Mouse (Mus musculus): Measurements from ENCODE around the gene Olfr802. TPM values are rescaled to one million over a fixed set of nuclear protein-coding genes. Genes with fewer than 3 reads are reported as not detected.

Gene Olfr802
- not detected for polyA plus RNA-seq (2014; fragmentation: Illumina TruSeq; extraction: RNeasy Lipid Tissue Mini Kit (QIAGEN cat#74804))

GRCm38 (mm10) chr10:129688069-129688468, at the start of gene Olfr802:
TSS of gene Olfr802 (minus strand) at chr10:129688169.

GRCm38 (mm10) chr10:129729275-129729674, 41.3 kb upstream of the Olfr802 start, which contains the start of gene Olfr805:
TSS of gene Olfr805 (minus strand) at chr10:129729375.

GRCm38 (mm10) chr10:129702910-129703309, 14.9 kb upstream of the Olfr802 start, which contains the start of gene Olfr804:
TSS of gene Olfr804 (plus strand) at chr10:129703210.

GRCm38 (mm10) chr10:129694186-129694585, 6.2 kb upstream of the Olfr802 start, which contains the start of gene Olfr803:
TSS of gene Olfr803 (minus strand) at chr10:129694286.

GRCm38 (mm10) chr10:129673765-129674164, 14.2 kb downstream of the Olfr802 start, which contains the start of gene Olfr801:
TSS of gene Olfr801 (minus strand) at chr10:129673865.

GRCm38 (mm10) chr10:129657394-129657793, 30.6 kb downstream of the Olfr802 start, which contains the start of gene Olfr800:
TSS of gene Olfr800 (plus strand) at chr10:129657694.

GRCm38 (mm10) chr10:129637184-129637583, 50.8 kb downstream of the Olfr802 start, which contains the start of gene Olfr799:
TSS of gene Olfr799 (plus strand) at chr10:129637484.

GRCm38 (mm10) chr10:129627834-129628233, 60.1 kb downstream of the Olfr802 start, which contains the start of gene Olfr798:
TSS of gene Olfr798 (minus strand) at chr10:129627934.

Other genes starting within 250 kb of the Olfr802 start
- gene Olfr787, start 226.3 kb downstream of the Olfr802 start, polyA plus RNA-seq (2014; fragmentation: Illumina TruSeq; extraction: RNeasy Lipid Tissue Mini Kit (QIAGEN cat#74804)): not detected
- not detected for gene Olfr788, start 217.2 kb downstream of the Olfr802 start, polyA plus RNA-seq (2014; fragmentation: Illumina TruSeq; extraction: RNeasy Lipid Tissue Mini Kit (QIAGEN cat#74804))
- gene Olfr789, start 203.4 kb downstream of the Olfr802 start, polyA plus RNA-seq (2014; fragmentation: Illumina TruSeq; extraction: RNeasy Lipid Tissue Mini Kit (QIAGEN cat#74804)): not detected
- gene Olfr790, start 189.7 kb downstream of the Olfr802 start, polyA plus RNA-seq (2014; fragmentation: Illumina TruSeq; extraction: RNeasy Lipid Tissue Mini Kit (QIAGEN cat#74804)): not detected
- gene Olfr791, start 166.4 kb downstream of the Olfr802 start, polyA plus RNA-seq (2014; fragmentation: Illumina TruSeq; extraction: RNeasy Lipid Tissue Mini Kit (QIAGEN cat#74804)): not detected
- gene Olfr792, start 149.0 kb downstream of the Olfr802 start, polyA plus RNA-seq (2014; fragmentation: Illumina TruSeq; extraction: RNeasy Lipid Tissue Mini Kit (QIAGEN cat#74804)): 0.20 TPM
- gene Olfr794, start 120.5 kb downstream of the Olfr802 start, polyA plus RNA-seq (2014; fragmentation: Illumina TruSeq; extraction: RNeasy Lipid Tissue Mini Kit (QIAGEN cat#74804)): not detected
- gene Olfr796, start 75.6 kb downstream of the Olfr802 start, polyA plus RNA-seq (2014; fragmentation: Illumina TruSeq; extraction: RNeasy Lipid Tissue Mini Kit (QIAGEN cat#74804)): not detected
- not detected for gene Olfr798, start 60.2 kb downstream of the Olfr802 start, polyA plus RNA-seq (2014; fragmentation: Illumina TruSeq; extraction: RNeasy Lipid Tissue Mini Kit (QIAGEN cat#74804))
- gene Olfr799, start 50.7 kb downstream of the Olfr802 start, polyA plus RNA-seq (2014; fragmentation: Illumina TruSeq; extraction: RNeasy Lipid Tissue Mini Kit (QIAGEN cat#74804)): not detected
- not detected for gene Olfr800, start 30.5 kb downstream of the Olfr802 start, polyA plus RNA-seq (2014; fragmentation: Illumina TruSeq; extraction: RNeasy Lipid Tissue Mini Kit (QIAGEN cat#74804))
- gene Olfr801, start 14.3 kb downstream of the Olfr802 start, polyA plus RNA-seq (2014; fragmentation: Illumina TruSeq; extraction: RNeasy Lipid Tissue Mini Kit (QIAGEN cat#74804)): not detected
- gene Olfr803, start 6.1 kb upstream of the Olfr802 start, polyA plus RNA-seq (2014; fragmentation: Illumina TruSeq; extraction: RNeasy Lipid Tissue Mini Kit (QIAGEN cat#74804)): not detected
- not detected for gene Olfr804, start 15.0 kb upstream of the Olfr802 start, polyA plus RNA-seq (2014; fragmentation: Illumina TruSeq; extraction: RNeasy Lipid Tissue Mini Kit (QIAGEN cat#74804))
- not detected for gene Olfr805, start 41.2 kb upstream of the Olfr802 start, polyA plus RNA-seq (2014; fragmentation: Illumina TruSeq; extraction: RNeasy Lipid Tissue Mini Kit (QIAGEN cat#74804))
- gene Olfr806, start 53.8 kb upstream of the Olfr802 start, polyA plus RNA-seq (2014; fragmentation: Illumina TruSeq; extraction: RNeasy Lipid Tissue Mini Kit (QIAGEN cat#74804)): not detected
- not detected for gene Olfr807, start 69.6 kb upstream of the Olfr802 start, polyA plus RNA-seq (2014; fragmentation: Illumina TruSeq; extraction: RNeasy Lipid Tissue Mini Kit (QIAGEN cat#74804))
- gene Olfr808, start 77.3 kb upstream of the Olfr802 start, polyA plus RNA-seq (2014; fragmentation: Illumina TruSeq; extraction: RNeasy Lipid Tissue Mini Kit (QIAGEN cat#74804)): not detected
- gene Olfr809, start 86.5 kb upstream of the Olfr802 start, polyA plus RNA-seq (2014; fragmentation: Illumina TruSeq; extraction: RNeasy Lipid Tissue Mini Kit (QIAGEN cat#74804)): not detected
- 0.17 TPM for gene Olfr810, start 106.7 kb upstream of the Olfr802 start, polyA plus RNA-seq (2014; fragmentation: Illumina TruSeq; extraction: RNeasy Lipid Tissue Mini Kit (QIAGEN cat#74804))
- not detected for gene Olfr811, start 116.2 kb upstream of the Olfr802 start, polyA plus RNA-seq (2014; fragmentation: Illumina TruSeq; extraction: RNeasy Lipid Tissue Mini Kit (QIAGEN cat#74804))
- gene Olfr812, start 157.9 kb upstream of the Olfr802 start, polyA plus RNA-seq (2014; fragmentation: Illumina TruSeq; extraction: RNeasy Lipid Tissue Mini Kit (QIAGEN cat#74804)): not detected
- not detected for gene Olfr813, start 167.2 kb upstream of the Olfr802 start, polyA plus RNA-seq (2014; fragmentation: Illumina TruSeq; extraction: RNeasy Lipid Tissue Mini Kit (QIAGEN cat#74804))
- not detected for gene Olfr814, start 191.7 kb upstream of the Olfr802 start, polyA plus RNA-seq (2014; fragmentation: Illumina TruSeq; extraction: RNeasy Lipid Tissue Mini Kit (QIAGEN cat#74804))
- gene Olfr815, start 217.7 kb upstream of the Olfr802 start, polyA plus RNA-seq (2014; fragmentation: Illumina TruSeq; extraction: RNeasy Lipid Tissue Mini Kit (QIAGEN cat#74804)): not detected
- gene Olfr816, start 227.4 kb upstream of the Olfr802 start, polyA plus RNA-seq (2014; fragmentation: Illumina TruSeq; extraction: RNeasy Lipid Tissue Mini Kit (QIAGEN cat#74804)): not detected

Measured in ovary, adult 10 weeks (tissue).